Mouse (Mus musculus): ENCODE results near the gene Peli2. TPM values are rescaled to one million over a fixed set of nuclear protein-coding genes. Genes with fewer than 3 reads are reported as not detected.

The Peli2 gene
- polyA plus RNA-seq, 1 experiment from 2014 or later, result 15.8 TPM

- 81% methylated on average over 8 of the region's 8 CpGs for WGBS
- ATAC-seq (ENCODE audit: low read depth), result no peak
- Histone ChIP-seq H3K27ac (ENCODE audit: low read length) (no peak overlapping the region), H3K4me3 (ENCODE audit: low read length) (no peak overlapping the region), H3K4me2 (ENCODE audit: low read depth, low read length) (no peak overlapping the region), H3K9ac (ENCODE audit: low read length) (no peak overlapping the region), H3K9me3 (ENCODE audit: control insufficient read depth, low read length) (no peaks in the 10 kb centered on the region), H3K27me3 (ENCODE audit: control insufficient read depth, insufficient read depth, low read depth, low read length) (no peaks in the 10 kb centered on the region), H3K36me3 (ENCODE audit: control insufficient read depth, insufficient read depth, low read length) (no peaks in the 10 kb centered on the region), H3K4me1 (replicated peaks; ENCODE audit: control insufficient read depth, insufficient read depth, low read length) (peaks cover 12% of the 10 kb centered on the region)
Observed at GRCm38 (mm10) chr14:48154641-48155040, 34.0 kb downstream of the Peli2 start.

- Histone ChIP-seq H3K9ac (ENCODE audit: low read length) (no peak overlapping the region), H3K36me3 (ENCODE audit: control insufficient read depth, insufficient read depth, low read length) (no peaks in the 10 kb centered on the region), H3K27me3 (ENCODE audit: control insufficient read depth, insufficient read depth, low read depth, low read length) (no peaks in the 10 kb centered on the region), H3K4me1 (replicated peaks; ENCODE audit: control insufficient read depth, insufficient read depth, low read length) (peaks cover 12% of the 10 kb centered on the region), H3K27ac (ENCODE audit: low read length) (no peak overlapping the region), H3K4me2 (ENCODE audit: low read depth, low read length) (no peak overlapping the region), H3K9me3 (ENCODE audit: control insufficient read depth, low read length) (no peaks in the 10 kb centered on the region), H3K4me3 (ENCODE audit: low read length) (no peak overlapping the region)
- 29% methylated on average over 13 of the region's 13 CpGs for WGBS
- ATAC-seq (ENCODE audit: low read depth), result no peak
Observed at GRCm38 (mm10) chr14:48155153-48155552, 34.5 kb downstream of the Peli2 start.

- no peaks in the 10 kb centered on the region for H3K36me3 ChIP-seq (ENCODE audit: control insufficient read depth, insufficient read depth, low read length)
- 82% methylated on average over 3 of the region's 3 CpGs for whole genome bisulfite sequencing
- H3K27me3 ChIP-seq (ENCODE audit: control insufficient read depth, insufficient read depth, low read depth, low read length), result no peaks in the 10 kb centered on the region
- peaks cover 12% of the 10 kb centered on the region for H3K4me1 ChIP-seq (replicated peaks; ENCODE audit: control insufficient read depth, insufficient read depth, low read length)
- no peak for ATAC-seq (ENCODE audit: low read depth)
- no peak overlapping the region for H3K9ac ChIP-seq (ENCODE audit: low read length)
- no peak overlapping the region for H3K4me3 ChIP-seq (ENCODE audit: low read length)
- H3K9me3 ChIP-seq (ENCODE audit: control insufficient read depth, low read length), result no peaks in the 10 kb centered on the region
- H3K4me2 ChIP-seq (ENCODE audit: low read depth, low read length), result no peak overlapping the region
- no peak overlapping the region for H3K27ac ChIP-seq (ENCODE audit: low read length)
Observed at GRCm38 (mm10) chr14:48157085-48157484, 36.5 kb downstream of the Peli2 start.

GRCm38 (mm10) chr14:48157835-48158234 lies 37.2 kb downstream of the Peli2 start:
- H3K27me3 ChIP-seq (ENCODE audit: control insufficient read depth, insufficient read depth, low read depth, low read length), result no peaks in the 10 kb centered on the region
- no peak overlapping the region for H3K4me2 ChIP-seq (ENCODE audit: low read depth, low read length)
- no peaks in the 10 kb centered on the region for H3K9me3 ChIP-seq (ENCODE audit: control insufficient read depth, low read length)
- no peak overlapping the region for H3K27ac ChIP-seq (ENCODE audit: low read length)
- H3K36me3 ChIP-seq (ENCODE audit: control insufficient read depth, insufficient read depth, low read length), result no peaks in the 10 kb centered on the region
- 73% methylated on average over 8 of the region's 8 CpGs for WGBS
- ATAC-seq (ENCODE audit: low read depth), result peak; percentile 34; the same call in 1 of the 2 replicates
- no peak overlapping the region for H3K4me3 ChIP-seq (ENCODE audit: low read length)
- H3K4me1 ChIP-seq (replicated peaks; ENCODE audit: control insufficient read depth, insufficient read depth, low read length), result peaks cover 12% of the 10 kb centered on the region
- no peak overlapping the region for H3K9ac ChIP-seq (ENCODE audit: low read length)

GRCm38 (mm10) chr14:48159401-48159800 lies 38.8 kb downstream of the Peli2 start:
- WGBS, result 66% methylated on average over 3 of the region's 3 CpGs

GRCm38 (mm10) chr14:48162446-48162845 lies 41.8 kb downstream of the Peli2 start:
- Histone ChIP-seq H3K36me3 (ENCODE audit: control insufficient read depth, insufficient read depth, low read length) (no peaks in the 10 kb centered on the region), H3K27me3 (ENCODE audit: control insufficient read depth, insufficient read depth, low read depth, low read length) (no peaks in the 10 kb centered on the region), H3K9me3 (ENCODE audit: control insufficient read depth, low read length) (no peaks in the 10 kb centered on the region), H3K27ac (ENCODE audit: low read length) (no peak overlapping the region), H3K4me1 (replicated peaks; ENCODE audit: control insufficient read depth, insufficient read depth, low read length) (peaks cover 19% of the 10 kb centered on the region), H3K9ac (ENCODE audit: low read length) (no peak overlapping the region), H3K4me3 (ENCODE audit: low read length) (no peak overlapping the region), H3K4me2 (ENCODE audit: low read depth, low read length) (no peak overlapping the region)
- no peak for ATAC-seq (ENCODE audit: low read depth)
- 87% methylated on average over 14 of the region's 14 CpGs for WGBS

More at GRCm38 (mm10) chr14:48159401-48159800, 38.8 kb downstream of the Peli2 start:
- Histone ChIP-seq H3K4me1 (replicated peaks; ENCODE audit: control insufficient read depth, insufficient read depth, low read length) (peaks cover 22% of the 10 kb centered on the region), H3K4me2 (ENCODE audit: low read depth, low read length) (no peak overlapping the region), H3K9ac (ENCODE audit: low read length) (no peak overlapping the region), H3K9me3 (ENCODE audit: control insufficient read depth, low read length) (no peaks in the 10 kb centered on the region), H3K27ac (ENCODE audit: low read length) (no peak overlapping the region), H3K27me3 (ENCODE audit: control insufficient read depth, insufficient read depth, low read depth, low read length) (no peaks in the 10 kb centered on the region), H3K4me3 (ENCODE audit: low read length) (no peak overlapping the region), H3K36me3 (ENCODE audit: control insufficient read depth, insufficient read depth, low read length) (no peaks in the 10 kb centered on the region)
- ATAC-seq (ENCODE audit: low read depth), result no peak

GRCm38 (mm10) chr14:48164917-48165316 lies 44.3 kb downstream of the Peli2 start:
- Histone ChIP-seq H3K4me3 (ENCODE audit: low read length) (no peak overlapping the region), H3K27me3 (ENCODE audit: control insufficient read depth, insufficient read depth, low read depth, low read length) (no peaks in the 10 kb centered on the region), H3K9me3 (ENCODE audit: control insufficient read depth, low read length) (no peaks in the 10 kb centered on the region), H3K9ac (ENCODE audit: low read length) (no peak overlapping the region), H3K36me3 (ENCODE audit: control insufficient read depth, insufficient read depth, low read length) (no peaks in the 10 kb centered on the region), H3K27ac (ENCODE audit: low read length) (no peak overlapping the region), H3K4me1 (replicated peaks; ENCODE audit: control insufficient read depth, insufficient read depth, low read length) (peaks cover 19% of the 10 kb centered on the region), H3K4me2 (ENCODE audit: low read depth, low read length) (no peak overlapping the region)
- no peak for ATAC-seq (ENCODE audit: low read depth)
- WGBS, result 39% methylated on average over 8 of the region's 8 CpGs

- Histone ChIP-seq H3K27me3 (ENCODE audit: control insufficient read depth, insufficient read depth, low read depth, low read length) (no peaks in the 10 kb centered on the region), H3K9ac (ENCODE audit: low read length) (no peak overlapping the region), H3K9me3 (ENCODE audit: control insufficient read depth, low read length) (no peaks in the 10 kb centered on the region), H3K36me3 (ENCODE audit: control insufficient read depth, insufficient read depth, low read length) (0 out of 2 replicates have a peak, but pooled peaks cover 2% of the 10 kb centered on the region), H3K4me3 (ENCODE audit: low read length) (no peak overlapping the region), H3K4me1 (replicated peaks; ENCODE audit: control insufficient read depth, insufficient read depth, low read length) (peaks cover 25% of the 10 kb centered on the region), H3K4me2 (ENCODE audit: low read depth, low read length) (no peak overlapping the region), H3K27ac (ENCODE audit: low read length) (no peak overlapping the region)
- ATAC-seq (ENCODE audit: low read depth), result no peak
- WGBS, result 86% methylated on average over 9 of the region's 9 CpGs
Observed at GRCm38 (mm10) chr14:48166396-48166795, 45.8 kb downstream of the Peli2 start.

GRCm38 (mm10) chr14:48167020-48167419 lies 46.4 kb downstream of the Peli2 start:
- Histone ChIP-seq H3K27me3 (ENCODE audit: control insufficient read depth, insufficient read depth, low read depth, low read length) (no peaks in the 10 kb centered on the region), H3K9me3 (ENCODE audit: control insufficient read depth, low read length) (no peaks in the 10 kb centered on the region), H3K4me1 (replicated peaks; ENCODE audit: control insufficient read depth, insufficient read depth, low read length) (peaks cover 31% of the 10 kb centered on the region), H3K27ac (ENCODE audit: low read length) (no peak overlapping the region), H3K4me3 (ENCODE audit: low read length) (no peak overlapping the region), H3K9ac (ENCODE audit: low read length) (no peak overlapping the region), H3K4me2 (ENCODE audit: low read depth, low read length) (no peak overlapping the region), H3K36me3 (ENCODE audit: control insufficient read depth, insufficient read depth, low read length) (0 out of 2 replicates have a peak, but pooled peaks cover 2% of the 10 kb centered on the region)
- ATAC-seq (ENCODE audit: low read depth), result no peak
- WGBS, result 40% methylated on average over 3 of the region's 3 CpGs

GRCm38 (mm10) chr14:48168116-48168515 lies 47.5 kb downstream of the Peli2 start:
- Histone ChIP-seq H3K9me3 (ENCODE audit: control insufficient read depth, low read length) (no peaks in the 10 kb centered on the region), H3K4me3 (ENCODE audit: low read length) (no peak overlapping the region), H3K9ac (ENCODE audit: low read length) (no peak overlapping the region), H3K36me3 (ENCODE audit: control insufficient read depth, insufficient read depth, low read length) (0 out of 2 replicates have a peak, but pooled peaks cover 2% of the 10 kb centered on the region), H3K27ac (ENCODE audit: low read length) (no peak overlapping the region), H3K4me1 (replicated peaks; ENCODE audit: control insufficient read depth, insufficient read depth, low read length) (peaks cover 39% of the 10 kb centered on the region), H3K27me3 (ENCODE audit: control insufficient read depth, insufficient read depth, low read depth, low read length) (no peaks in the 10 kb centered on the region), H3K4me2 (ENCODE audit: low read depth, low read length) (no peak overlapping the region)
- 65% methylated on average over 6 of the region's 6 CpGs for WGBS
- no peak for ATAC-seq (ENCODE audit: low read depth)
